Mouse (Mus musculus): ENCODE results near the gene Nod1.

GRCm38 (mm10) chr6:54946241-54946953 lies 26.0 kb downstream of the Nod1 start:
- no peak for TF ChIP-seq CTCF (IDR thresholded peaks at IDR 0.05; ENCODE audit: borderline replicate concordance, control insufficient read depth, extremely low read depth, insufficient read depth, low read length, poor library complexity)
- TF ChIP-seq POLR2A (IDR thresholded peaks at IDR 0.05; ENCODE audit: control insufficient read depth, extremely low read depth, insufficient read depth, low read length, poor library complexity): no peak

Measured in thymus, adult 2 months (tissue).